Mouse (Mus musculus) heart, adult 2 months (tissue): ENCODE data around the gene Zfp503. TPM values are rescaled to one million over a fixed set of nuclear protein-coding genes. Genes with fewer than 3 reads are reported as not detected.

Experiments used
- DNase-seq, 2 experiments: peaks; one replicate each; pipeline ENCODE4 v3.0.0; 2021
- H3K27ac ChIP-seq: fragments of 200-600 bp; 2 replicates; pipeline ENCODE4 v1.8.1; 2022
- H3K27me3 ChIP-seq: fragments of 200-500 bp; 2 replicates; pipeline ENCODE4 v1.6.1; 2012; ENCODE audit warnings: mild to moderate bottlenecking, low read length, inconsistent platforms, mixed read lengths; ENCODE audit not compliant: control insufficient read depth, insufficient read depth
- H3K36me3 ChIP-seq: fragments of 200-500 bp; 2 replicates; pipeline ENCODE4 v1.6.1; 2012; ENCODE audit warnings: low read length, inconsistent platforms; ENCODE audit not compliant: control insufficient read depth, insufficient read depth
- H3K4me1 ChIP-seq: fragments of 200-500 bp; 2 replicates; pipeline ENCODE4 v1.6.1; 2011; ENCODE audit warnings: low read length; ENCODE audit not compliant: control insufficient read depth, insufficient read depth
- H3K4me3 ChIP-seq: fragments of 200-600 bp; 2 replicates; pipeline ENCODE4 v1.8.1; 2022
- H3K79me2 ChIP-seq: fragments of 200-500 bp; replicated peaks from 2 replicates; pipeline ENCODE4 v1.6.1; 2012; ENCODE audit warnings: mild to moderate bottlenecking, inconsistent platforms, low read length, moderate library complexity, mixed read lengths; ENCODE audit not compliant: control insufficient read depth, insufficient read depth
- H3K9ac ChIP-seq: fragments of 200-500 bp; 2 replicates; pipeline ENCODE4 v1.6.1; 2012; ENCODE audit warnings: low read depth, mild to moderate bottlenecking, control low read depth, inconsistent platforms, low read length, mixed read lengths
- CTCF ChIP-seq: fragments of 200-600 bp; IDR thresholded peaks from 2 replicates; pipeline ENCODE4 v1.8.1; 2022; ENCODE audit warnings: antibody characterized with exemption, mild to moderate bottlenecking, moderate library complexity
- EP300 ChIP-seq: fragments of 200-500 bp; IDR thresholded peaks from 2 replicates; pipeline ENCODE4 v1.6.1; 2011; ENCODE audit warnings: low read depth, low read length, control low read depth; ENCODE audit not compliant: insufficient read depth
- POLR2A ChIP-seq: fragments of 200-500 bp; IDR thresholded peaks from 2 replicates; pipeline ENCODE4 v1.6.1; 2011; ENCODE audit warnings: mild to moderate bottlenecking, low read depth, low read length, control low read depth; ENCODE audit not compliant: insufficient read depth
- WGBS: fragments of 180-500 bp; shearing (Covaris S2); methylation state at CpG from one replicate; pipeline ENCODE4 v1.1.7; 2018; 5-methylcytosine and 5-hydroxymethylcytosine counted together
- intact Hi-C: fragments of 180-260 bp; cut with DNase I; formaldehyde crosslinking; loops from one replicate; pipeline ENCODE4 v1.15.1; 2025
- polyA plus RNA-seq: library from polyadenylated mRNA; depleted of rRNA; stranded (reverse); fragments of >200 nt; gene quantifications from 2 replicates; pipeline ENCODE4 v1.2.3, GENCODE M21; 2012
- total RNA-seq, 2 experiments: library from RNA; stranded (reverse); gene quantifications; 2 replicates each; pipeline ENCODE4 v1.2.3; 2021

Gene Zfp503
- total and polyA plus RNA-seq, 3 experiments, result 1.4 to 1.5 (median 1.5) TPM

DNA sequence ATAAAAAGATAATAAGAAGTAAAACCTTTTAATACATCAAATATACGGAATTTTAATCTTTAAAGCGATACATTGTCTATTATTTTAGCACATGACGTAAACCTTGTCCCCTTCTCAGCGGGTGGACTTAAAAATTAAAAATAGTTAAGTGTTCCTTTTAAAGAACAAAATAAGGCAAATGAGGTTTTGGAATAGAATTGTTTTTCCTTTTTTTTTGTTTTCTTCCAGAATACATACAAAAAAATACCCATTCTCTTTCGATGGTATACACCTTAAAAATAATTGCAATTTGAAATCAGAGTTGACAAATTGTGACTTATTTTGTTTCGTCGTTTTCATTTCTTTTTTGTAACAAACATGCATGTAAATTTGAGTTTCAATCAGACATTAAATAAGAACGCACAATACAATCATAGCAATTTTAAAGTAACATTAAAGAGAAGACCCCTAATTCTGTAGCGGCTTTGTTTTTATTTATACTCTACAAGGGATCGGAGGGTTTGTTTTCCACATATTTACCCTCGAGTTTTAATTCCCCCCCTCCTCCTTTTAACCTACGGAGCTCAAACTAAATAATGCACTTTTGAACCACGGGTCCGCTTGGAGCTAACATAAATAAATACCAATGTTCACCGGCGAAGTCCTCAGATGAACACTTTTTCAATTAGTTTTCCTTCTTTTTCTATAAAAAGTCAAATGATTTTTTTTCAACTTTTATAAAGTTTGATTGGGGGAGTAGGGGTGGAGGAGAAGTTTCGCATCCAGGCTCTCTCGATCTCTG lies 5.3 kb downstream of the Zfp503 start:
- intact Hi-C loops, result loop anchor here (10.0 kb wide), 3 partner anchors 191 to 1421 kb away; no protein-coding TSS in a partner anchor
- H3K27ac ChIP-seq, result no peak overlapping the region
- no peak overlapping the region for H3K9ac ChIP-seq
- H3K36me3 ChIP-seq, result no peaks in the 10 kb centered on the region
- no peaks in the 10 kb centered on the region for H3K79me2 ChIP-seq
- TF ChIP-seq CTCF (no peak), EP300 (no peak), POLR2A (no peak)
- H3K4me1 ChIP-seq, result no peaks in the 10 kb centered on the region; the same call in 1 of the 2 replicates
- peaks cover 8% of the 10 kb centered on the region for H3K27me3 ChIP-seq
- WGBS, result 61% methylated on average over 18 of the region's 18 CpGs
- peak overlapping the region; percentile 32; the same call in 1 of the 2 replicates for H3K4me3 ChIP-seq
- DNase-seq, result no peak

DNA sequence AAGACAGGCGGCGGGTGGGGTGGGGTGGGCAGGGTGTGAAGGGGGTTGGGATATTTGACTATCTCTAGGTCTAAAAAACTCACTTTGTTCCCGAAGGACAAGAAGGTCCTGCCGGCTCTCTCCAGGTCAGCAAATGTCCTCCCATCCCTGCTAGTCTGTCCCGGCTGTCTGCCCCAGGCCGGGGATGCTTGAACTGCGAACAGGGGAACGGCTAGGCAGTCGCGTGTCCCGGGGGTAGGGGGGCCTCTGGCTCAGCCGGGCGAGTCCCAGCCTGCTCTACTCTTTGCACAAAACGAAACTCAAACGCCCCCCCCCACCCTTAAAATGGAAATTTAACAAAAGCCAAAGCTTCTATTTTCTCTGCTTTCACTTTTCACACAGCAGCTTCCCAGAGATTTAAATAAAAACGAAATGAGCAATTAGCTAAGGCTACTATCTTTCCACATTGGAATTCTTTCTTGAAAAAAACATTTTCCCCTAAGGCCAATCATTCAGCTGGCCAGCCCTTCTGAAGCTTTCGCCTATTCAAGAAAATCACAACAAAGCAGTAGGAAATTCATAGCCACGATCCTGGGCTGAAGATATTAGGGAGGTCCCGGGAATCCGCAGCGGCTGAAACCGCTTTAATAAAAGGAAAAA lies 6.0 kb downstream of the Zfp503 start:
- peak overlapping the region; percentile 32 for H3K4me3 ChIP-seq
- peak overlapping the region; percentile 67 for H3K9ac ChIP-seq
- TF ChIP-seq CTCF (no peak), EP300 (no peak), POLR2A (no peak)
- peaks cover 8% of the 10 kb centered on the region for H3K27me3 ChIP-seq
- WGBS, result 18% methylated on average over 22 of the region's 22 CpGs
- peak overlapping the region; percentile 58; the same call in 1 of the 2 replicates for H3K27ac ChIP-seq
- H3K36me3 ChIP-seq, result no peaks in the 10 kb centered on the region
- no peaks in the 10 kb centered on the region for H3K79me2 ChIP-seq
- intact Hi-C loops, result loop anchor here (10.0 kb wide), 3 partner anchors 191 to 1421 kb away; no protein-coding TSS in a partner anchor
- peak in 1 of 2 experiments; percentile 42 for DNase-seq
- H3K4me1 ChIP-seq, result no peaks in the 10 kb centered on the region

DNA sequence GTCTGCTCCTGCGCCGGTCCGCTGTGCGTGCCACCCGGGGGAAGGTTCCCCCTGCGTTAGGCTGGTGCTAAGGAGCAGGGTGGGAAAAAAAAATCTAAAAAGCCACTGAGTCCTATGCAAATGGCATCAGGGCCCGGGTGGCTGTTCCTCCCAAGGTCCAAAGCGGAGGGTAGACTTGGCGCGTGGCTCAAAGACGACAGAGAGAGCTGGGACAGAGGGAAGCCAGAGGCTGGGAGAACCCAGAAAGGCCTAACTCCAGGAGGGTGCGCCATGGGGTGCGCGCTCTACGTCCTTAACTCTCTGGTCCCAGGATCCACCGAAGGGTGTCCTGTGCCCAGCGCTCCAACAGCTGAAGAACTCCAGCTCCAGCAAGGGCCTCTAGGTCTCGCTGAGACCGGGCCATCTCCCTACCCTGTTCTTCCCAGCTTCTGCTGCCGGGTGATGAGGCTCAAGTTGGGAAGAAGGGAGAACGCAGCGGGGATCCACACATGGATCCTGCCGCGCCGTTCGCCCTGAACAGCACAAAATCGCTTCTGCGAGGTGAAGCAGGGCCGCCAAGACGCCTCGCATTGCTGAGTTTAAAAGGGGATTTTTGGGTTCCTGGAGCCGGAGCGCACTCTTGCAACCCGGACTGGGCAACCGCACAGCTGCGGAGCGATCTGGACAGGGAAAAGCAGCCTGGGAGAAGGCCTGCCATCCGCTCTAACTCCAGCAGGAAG lies 6.7 kb downstream of the Zfp503 start:
- Histone ChIP-seq H3K27ac (peak overlapping the region; percentile 58), H3K36me3 (no peaks in the 10 kb centered on the region), H3K79me2 (no peaks in the 10 kb centered on the region), H3K4me3 (peak overlapping the region; percentile 32), H3K27me3 (peaks cover 8% of the 10 kb centered on the region), H3K4me1 (no peaks in the 10 kb centered on the region), H3K9ac (peak overlapping the region; percentile 22)
- DNase-seq, result peak; percentile 41 to 66
- whole genome bisulfite sequencing, result 33% methylated on average over 38 of the region's 38 CpGs
- no peak for TF ChIP-seq POLR2A
- TF ChIP-seq CTCF, result no peak
- TF ChIP-seq EP300, result no peak
- intact Hi-C loops, result loop anchor here (10.0 kb wide), 3 partner anchors 192 to 1422 kb away; no protein-coding TSS in a partner anchor

DNA sequence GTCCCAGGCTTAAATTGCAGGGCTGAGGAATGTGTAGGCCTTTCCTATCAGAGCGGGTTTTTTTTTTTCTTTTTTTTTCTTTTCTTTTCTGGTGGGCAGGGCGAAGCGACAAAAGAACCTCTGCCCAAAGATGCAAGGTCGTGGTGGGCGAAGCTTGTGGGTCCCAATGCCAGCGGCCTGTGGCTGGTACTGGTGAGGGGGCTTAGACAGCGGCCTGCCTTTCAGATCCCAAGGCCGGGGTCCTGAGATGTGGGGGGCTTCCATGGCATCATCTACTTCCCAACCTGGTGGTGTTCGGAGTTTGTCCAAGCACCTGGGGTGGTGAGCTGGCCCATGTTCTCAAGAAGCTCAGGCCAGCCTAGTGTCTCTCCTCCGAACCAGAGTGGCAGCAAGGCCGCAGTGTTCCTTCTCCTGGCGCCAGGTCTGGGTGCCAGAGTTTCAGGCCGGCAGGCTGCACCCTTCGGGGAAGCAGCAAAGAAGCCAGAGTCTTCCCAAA lies 7.3 kb downstream of the Zfp503 start:
- H3K4me1 ChIP-seq, result no peaks in the 10 kb centered on the region
- H3K36me3 ChIP-seq, result no peaks in the 10 kb centered on the region
- H3K27me3 ChIP-seq, result peaks cover 8% of the 10 kb centered on the region
- WGBS, result 72% methylated on average over 14 of the region's 14 CpGs
- DNase-seq, result peak in 1 of 2 experiments; percentile 33
- no peak overlapping the region for H3K9ac ChIP-seq
- no peaks in the 10 kb centered on the region for H3K79me2 ChIP-seq
- H3K4me3 ChIP-seq, result no peak overlapping the region
- no peak for TF ChIP-seq CTCF
- no peak for TF ChIP-seq POLR2A
- TF ChIP-seq EP300, result no peak
- H3K27ac ChIP-seq, result no peak overlapping the region
- intact Hi-C loops, result loop anchor here (10.0 kb wide), 3 partner anchors 193 to 1423 kb away; no protein-coding TSS in a partner anchor

DNA sequence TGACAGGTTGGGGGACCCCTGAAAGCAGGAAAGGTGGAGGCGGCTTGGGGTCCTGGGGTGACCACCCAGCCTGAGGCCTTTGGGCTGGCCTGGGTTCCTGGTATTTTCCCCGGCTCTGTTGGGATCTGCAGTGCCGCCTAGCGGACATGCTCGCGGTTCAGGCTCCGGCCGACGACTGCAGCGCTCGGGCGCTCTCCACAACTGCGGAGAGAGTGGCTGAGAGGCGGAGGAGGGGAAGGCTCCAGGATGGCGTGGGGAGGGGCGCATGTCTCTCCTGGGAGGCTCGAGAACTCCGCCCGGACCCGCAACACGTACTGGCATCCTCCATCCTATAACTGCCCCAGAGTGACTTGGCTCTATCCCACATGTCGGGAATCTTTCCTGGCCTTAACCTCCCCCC lies 7.9 kb downstream of the Zfp503 start:
- Histone ChIP-seq H3K4me1 (no peaks in the 10 kb centered on the region), H3K4me3 (peak overlapping the region; percentile 10; the same call in 1 of the 2 replicates), H3K9ac (no peak overlapping the region), H3K79me2 (no peaks in the 10 kb centered on the region), H3K36me3 (no peaks in the 10 kb centered on the region), H3K27me3 (peaks cover 8% of the 10 kb centered on the region), H3K27ac (no peak overlapping the region)
- intact Hi-C loops, result loop anchor here (10.0 kb wide), 3 partner anchors 193 to 1423 kb away; no protein-coding TSS in a partner anchor
- DNase-seq, result peak; percentile 76 to 85
- 3% methylated on average over 21 of the region's 22 CpGs for WGBS
- TF ChIP-seq EP300, result 0 out of 2 replicates have a peak, but pooled peaks have one; percentile 26
- TF ChIP-seq CTCF, result peak; percentile 93
- TF ChIP-seq POLR2A, result no peak
